Comparison of ENCODE assay signal across 8 mouse cellular contexts in the genomic region with DNA sequence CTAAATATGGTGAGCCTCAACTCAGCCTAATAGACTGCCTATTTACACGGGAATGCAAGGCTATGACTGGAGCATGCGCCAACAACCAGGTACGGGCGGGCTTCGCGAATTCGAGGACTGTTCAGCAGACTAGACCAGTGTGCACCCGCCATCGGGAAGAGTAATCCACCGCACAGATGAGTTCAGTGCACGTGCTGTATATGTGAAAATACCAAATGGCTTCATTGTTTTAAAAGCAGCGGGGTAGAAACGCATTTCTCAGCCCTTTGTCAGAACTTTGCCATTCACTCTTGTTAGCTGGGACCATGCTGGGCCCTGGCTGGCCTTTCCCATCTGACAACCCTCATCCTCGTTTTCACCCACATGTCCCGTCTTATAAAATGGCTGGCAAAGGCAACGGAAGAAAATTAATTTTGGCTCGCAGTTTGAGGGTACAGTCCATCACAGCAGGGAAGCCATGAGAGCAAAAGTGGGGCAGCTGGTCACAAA. TPM values are rescaled to one million over a fixed set of nuclear protein-coding genes. Genes with fewer than 3 reads are reported as not detected.
DNase-seq lines count a peak whose midpoint lies in the region; ATAC-seq and TF ChIP-seq lines count a peak whose summit lies in the region.

No protein-coding gene starts in this region.

- intact Hi-C loops in heart, postnatal 25 days (cut with DNase I), result loop anchor here (2.0 kb wide), 1 partner anchor 31 kb away; the partner anchor contains the start of gene Pik3ca

- no peak for DNase-seq in heart, embryonic 10.5 days (ENCODE audit: low spot score)
- no peak for DNase-seq in heart, postnatal 25 days (ENCODE audit: low spot score)
- no peak for DNase-seq in embryonic facial prominence, embryonic 11.5 days (ENCODE audit: low spot score)
- no peak for DNase-seq in ovary, postnatal 10 days (ENCODE audit: low spot score)
- no peak for DNase-seq in frontal cortex, postnatal 25 days (ENCODE audit: low spot score in 2 of 2)

- no peak for TF ChIP-seq EP300 in ES-Bruce4 (IDR thresholded peaks at IDR 0.05; ENCODE audit: insufficient read depth, low read depth, low read length)

- no peak for TF ChIP-seq CTCF in ES-Bruce4 (IDR thresholded peaks at IDR 0.05; ENCODE audit: low read depth, low read length)

- H3K9ac ChIP-seq in ES-Bruce4 (ENCODE audit: low read depth, poor library complexity, severe bottlenecking), result peak overlapping the region; percentile 92
- no peak overlapping the region; the same call in none of the 2 replicates for H3K9ac ChIP-seq in embryonic facial prominence, embryonic 11.5 days (replicated peaks; ENCODE audit: low read length)
- no peak overlapping the region for H3K9ac ChIP-seq in kidney, embryonic 15.5 days
- peak overlapping the region; percentile 95 for H3K9ac ChIP-seq in midbrain, embryonic 15.5 days

- H3K4me1 ChIP-seq in heart, embryonic 10.5 days, result peaks cover 5% of the 10 kb centered on the region; the same call in 1 of the 2 replicates
- no peaks in the 10 kb centered on the region for H3K4me1 ChIP-seq in ES-Bruce4 (ENCODE audit: control insufficient read depth, insufficient read depth, low read length)
- no peaks in the 10 kb centered on the region; the same call in 1 of the 2 replicates for H3K4me1 ChIP-seq in embryonic facial prominence, embryonic 11.5 days (ENCODE audit: control insufficient read depth, insufficient read depth, low read length)
- peaks cover 17% of the 10 kb centered on the region for H3K4me1 ChIP-seq in kidney, embryonic 15.5 days
- peaks cover 23% of the 10 kb centered on the region for H3K4me1 ChIP-seq in midbrain, embryonic 15.5 days

- peak overlapping the region; percentile 89 for H3K4me3 ChIP-seq in heart, embryonic 10.5 days
- peak overlapping the region; percentile 82 for H3K4me3 ChIP-seq in ES-Bruce4 (ENCODE audit: low read depth, low read length)
- H3K4me3 ChIP-seq in embryonic facial prominence, embryonic 11.5 days (ENCODE audit: low read depth, low read length), result peak overlapping the region; percentile 86
- H3K4me3 ChIP-seq in kidney, embryonic 15.5 days (replicated peaks), result peak overlapping the region; percentile 70
- H3K4me3 ChIP-seq in midbrain, embryonic 15.5 days, result peak overlapping the region; percentile 95

- ATAC-seq in embryonic facial prominence, embryonic 11.5 days (replicated peaks; ENCODE audit: insufficient number of reproducible peaks, low FRiP score, low TSS enrichment, low read depth), result peak; percentile 47
- ATAC-seq in kidney, embryonic 15.5 days (replicated peaks; ENCODE audit: low FRiP score), result no peak
- peak; percentile 67 for ATAC-seq in midbrain, embryonic 15.5 days (replicated peaks)

- no peaks in the 10 kb centered on the region for H3K36me3 ChIP-seq in heart, embryonic 10.5 days
- H3K36me3 ChIP-seq in ES-Bruce4 (ENCODE audit: control insufficient read depth, insufficient read depth, low read length, poor library complexity, severe bottlenecking), result peaks cover 2% of the 10 kb centered on the region; the same call in 1 of the 2 replicates
- no peaks in the 10 kb centered on the region for H3K36me3 ChIP-seq in embryonic facial prominence, embryonic 11.5 days (replicated peaks; ENCODE audit: control insufficient read depth, insufficient read depth, low read depth, low read length)
- H3K36me3 ChIP-seq in kidney, embryonic 15.5 days, result no peaks in the 10 kb centered on the region
- no peaks in the 10 kb centered on the region for H3K36me3 ChIP-seq in midbrain, embryonic 15.5 days (replicated peaks)

- peak overlapping the region; percentile 91; the same call in 1 of the 2 replicates for H3K27ac ChIP-seq in heart, embryonic 10.5 days
- no peak overlapping the region for H3K27ac ChIP-seq in ES-Bruce4 (ENCODE audit: insufficient read depth, low read length)
- H3K27ac ChIP-seq in embryonic facial prominence, embryonic 11.5 days (replicated peaks; ENCODE audit: low read depth, low read length), result no peak overlapping the region
- no peak overlapping the region for H3K27ac ChIP-seq in kidney, embryonic 15.5 days
- H3K27ac ChIP-seq in midbrain, embryonic 15.5 days, result peak overlapping the region; percentile 96

- H3K4me2 ChIP-seq in embryonic facial prominence, embryonic 11.5 days (ENCODE audit: low read depth, low read length), result peak overlapping the region; percentile 64; the same call in 1 of the 2 replicates
- peak overlapping the region; percentile 89 for H3K4me2 ChIP-seq in kidney, embryonic 15.5 days
- H3K4me2 ChIP-seq in midbrain, embryonic 15.5 days, result peak overlapping the region; percentile 80

- H3K27me3 ChIP-seq in heart, embryonic 10.5 days (ENCODE audit: insufficient read depth, poor library complexity, severe bottlenecking), result peaks cover 13% of the 10 kb centered on the region; the same call in 1 of the 2 replicates
- H3K27me3 ChIP-seq in ES-Bruce4 (ENCODE audit: control insufficient read depth, insufficient read depth, low read length, poor library complexity, severe bottlenecking), result no peaks in the 10 kb centered on the region
- H3K27me3 ChIP-seq in embryonic facial prominence, embryonic 11.5 days (ENCODE audit: control insufficient read depth, insufficient read depth, low read length), result no peaks in the 10 kb centered on the region
- H3K27me3 ChIP-seq in kidney, embryonic 15.5 days, result no peaks in the 10 kb centered on the region; the same call in 1 of the 2 replicates
- H3K27me3 ChIP-seq in midbrain, embryonic 15.5 days (replicated peaks), result no peaks in the 10 kb centered on the region

- H3K9me3 ChIP-seq in heart, embryonic 10.5 days, result no peaks in the 10 kb centered on the region
- no peaks in the 10 kb centered on the region for H3K9me3 ChIP-seq in ES-Bruce4 (replicated peaks; ENCODE audit: control insufficient read depth, insufficient read depth, low read length, poor library complexity, severe bottlenecking)
- no peaks in the 10 kb centered on the region for H3K9me3 ChIP-seq in embryonic facial prominence, embryonic 11.5 days (replicated peaks; ENCODE audit: control insufficient read depth, low read length)
- no peaks in the 10 kb centered on the region for H3K9me3 ChIP-seq in kidney, embryonic 15.5 days (replicated peaks)
- no peaks in the 10 kb centered on the region for H3K9me3 ChIP-seq in midbrain, embryonic 15.5 days

- 61% methylated on average over 17 of the region's 17 CpGs for WGBS in heart, embryonic 10.5 days
- 68% methylated on average over 17 of the region's 17 CpGs for WGBS in embryonic facial prominence, embryonic 11.5 days
- WGBS in kidney, embryonic 15.5 days, result 70% methylated on average over 17 of the region's 17 CpGs
- WGBS in midbrain, embryonic 15.5 days, result 57% methylated on average over 17 of the region's 17 CpGs

- no peak for TF ChIP-seq POLR2A in ES-Bruce4 (IDR thresholded peaks at IDR 0.05; ENCODE audit: insufficient read depth, low read length)

RNA-seq across cellular contexts. Expression of gene Zmat3, which starts 0.5 kb away (rescaled TPM):
- polyA plus RNA-seq in heart, embryonic 10.5 days (2016; fragmentation: Nextera tagmentation; extraction: Ambion mirVana), result 4.6 and 5.3 TPM in 2 replicates
- 1 to 10 TPM; 6.2 to 7.0 TPM for total RNA-seq in heart, postnatal 25 days (2021)
- 112 and 122 TPM in 2 replicates for polyA plus RNA-seq in ES-Bruce4 (2011; ENCODE audit: insufficient read depth, insufficient read length, low read depth, missing spikeins)
- polyA plus RNA-seq in embryonic facial prominence, embryonic 11.5 days (2014; fragmentation: Nextera tagmentation; extraction: Ambion mirVana), result 6.8 and 8.2 TPM in 2 replicates
- 3.9 and 4.6 TPM in 2 replicates for polyA plus RNA-seq in kidney, embryonic 15.5 days (2015; fragmentation: Nextera tagmentation; extraction: Ambion mirVana)
- 7.0 and 8.0 TPM in 2 replicates for polyA plus RNA-seq in midbrain, embryonic 15.5 days (2015; fragmentation: Nextera tagmentation; extraction: Ambion mirVana)

RNA-seq across cellular contexts. Expression of gene Pik3ca, which starts 31.2 kb away (rescaled TPM):
- polyA plus RNA-seq in heart, embryonic 10.5 days (2016; fragmentation: Nextera tagmentation; extraction: Ambion mirVana), result 4.7 and 6.1 TPM in 2 replicates
- 10 to 100 TPM; 45.8 to 54.2 TPM for total RNA-seq in heart, postnatal 25 days (2021)
- 22.5 and 24.0 TPM in 2 replicates for polyA plus RNA-seq in ES-Bruce4 (2011; ENCODE audit: insufficient read depth, insufficient read length, low read depth, missing spikeins)
- polyA plus RNA-seq in embryonic facial prominence, embryonic 11.5 days (2014; fragmentation: Nextera tagmentation; extraction: Ambion mirVana), result 18.0 and 23.3 TPM in 2 replicates
- 10.3 and 10.6 TPM in 2 replicates for polyA plus RNA-seq in kidney, embryonic 15.5 days (2015; fragmentation: Nextera tagmentation; extraction: Ambion mirVana)
- 12.8 and 13.6 TPM in 2 replicates for polyA plus RNA-seq in midbrain, embryonic 15.5 days (2015; fragmentation: Nextera tagmentation; extraction: Ambion mirVana)

Comparison
In these comparisons a context has a peak if more than half of its experiments do, and no peak if none do; other contexts are left out.
1. H3K27ac ChIP-seq: peak in heart, embryonic 10.5 days (single experiment) and midbrain, embryonic 15.5 days (single experiment); none in ES-Bruce4 (single experiment), embryonic facial prominence, embryonic 11.5 days (single experiment) and kidney, embryonic 15.5 days (single experiment).
2. H3K9ac ChIP-seq: peak in ES-Bruce4 (single experiment) and midbrain, embryonic 15.5 days (single experiment); none in embryonic facial prominence, embryonic 11.5 days (single experiment) and kidney, embryonic 15.5 days (single experiment).
3. RNA of gene Zmat3, which starts 0.5 kb away (polyA plus RNA-seq): 112 to 122 TPM in ES-Bruce4; 7.0 to 8.0 TPM in midbrain, embryonic 15.5 days, 6.8 to 8.2 TPM in embryonic facial prominence, embryonic 11.5 days, 3.9 to 4.6 TPM in kidney, embryonic 15.5 days and 4.6 to 5.3 TPM in heart, embryonic 10.5 days; every median in the first group is over 10 times any median in the second.
4. Peak in every context shown above with its lines, with median percentiles within 50 percentile points of each other: H3K4me3 ChIP-seq and H3K4me2 ChIP-seq.